Mouse (Mus musculus): ENCODE data around the gene Trp53bp2. TPM values are rescaled to one million over a fixed set of nuclear protein-coding genes. Genes with fewer than 3 reads are reported as not detected.

The Trp53bp2 gene
- polyA plus RNA-seq (2016; fragmentation: Nextera tagmentation; extraction: Ambion mirVana): 24.2 and 25.8 TPM in 2 replicates

- peak within 1 kb of the TSS; percentile 86 for H3K4me3 ChIP-seq
- H3K4me1 ChIP-seq (replicated peaks): peaks cover 46% of the 10 kb centered on the region
- peak; percentile 99 for DNase-seq (ENCODE audit: low spot score)
These were observed at the start of gene Trp53bp2 for GRCm38 (mm10) chr1:182408684-182409327. TSS of gene Trp53bp2 (plus strand) at chr1:182409172.

GRCm38 (mm10) chr1:182362703-182363102 is 46.3 kb upstream of the Trp53bp2 start:
- no peak overlapping the region for H3K27ac ChIP-seq
- H3K36me3 ChIP-seq: no peaks in the 10 kb centered on the region
- whole genome bisulfite sequencing: 96% methylated on average over 5 of the region's 5 CpGs

More at GRCm38 (mm10) chr1:182408684-182409327, at the start of gene Trp53bp2:
- Histone ChIP-seq H3K36me3 (no peaks in the 10 kb centered on the region), H3K27me3 (ENCODE audit: insufficient read depth, poor library complexity, severe bottlenecking) (no peaks in the 10 kb centered on the region), H3K9me3 (no peaks in the 10 kb centered on the region), H3K27ac (peak within 1 kb of the TSS; percentile 99)
- WGBS: under 1% methylated on average over 70 of the region's 71 CpGs

GRCm38 (mm10) chr1:182363683-182364404 is 45.1 kb upstream of the Trp53bp2 start:
- no peak overlapping the region for H3K4me3 ChIP-seq
- H3K36me3 ChIP-seq: no peaks in the 10 kb centered on the region
- DNase-seq (ENCODE audit: low spot score): no peak
- H3K9me3 ChIP-seq: no peaks in the 10 kb centered on the region
- 76% methylated on average over 12 of the region's 12 CpGs for WGBS
- H3K27ac ChIP-seq: no peak overlapping the region
- 0 out of 2 replicates have a peak, but pooled peaks cover 7% of the 10 kb centered on the region for H3K4me1 ChIP-seq (replicated peaks)
- no peaks in the 10 kb centered on the region for H3K27me3 ChIP-seq (ENCODE audit: insufficient read depth, poor library complexity, severe bottlenecking)

More at GRCm38 (mm10) chr1:182362703-182363102, 46.3 kb upstream of the Trp53bp2 start:
- no peak for DNase-seq (ENCODE audit: low spot score)
- Histone ChIP-seq H3K4me1 (replicated peaks) (0 out of 2 replicates have a peak, but pooled peaks cover 2% of the 10 kb centered on the region), H3K27me3 (ENCODE audit: insufficient read depth, poor library complexity, severe bottlenecking) (no peaks in the 10 kb centered on the region), H3K4me3 (no peak overlapping the region), H3K9me3 (no peaks in the 10 kb centered on the region)

GRCm38 (mm10) chr1:182368309-182368708 is 40.7 kb upstream of the Trp53bp2 start:
- no peaks in the 10 kb centered on the region for H3K9me3 ChIP-seq
- H3K4me3 ChIP-seq: no peak overlapping the region
- 81% methylated on average over 7 of the region's 7 CpGs for WGBS
- H3K4me1 ChIP-seq (replicated peaks): 0 out of 2 replicates have a peak, but pooled peaks cover 7% of the 10 kb centered on the region
- no peak for DNase-seq (ENCODE audit: low spot score)
- no peak overlapping the region for H3K27ac ChIP-seq
- no peaks in the 10 kb centered on the region for H3K36me3 ChIP-seq
- no peaks in the 10 kb centered on the region for H3K27me3 ChIP-seq (ENCODE audit: insufficient read depth, poor library complexity, severe bottlenecking)

- H3K4me1 ChIP-seq (replicated peaks): 0 out of 2 replicates have a peak, but pooled peaks cover 8% of the 10 kb centered on the region
- no peaks in the 10 kb centered on the region for H3K36me3 ChIP-seq
- no peak overlapping the region for H3K27ac ChIP-seq
- H3K9me3 ChIP-seq: no peaks in the 10 kb centered on the region
- H3K4me3 ChIP-seq: no peak overlapping the region
- H3K27me3 ChIP-seq (ENCODE audit: insufficient read depth, poor library complexity, severe bottlenecking): no peaks in the 10 kb centered on the region
- 82% methylated on average over 8 of the region's 8 CpGs for WGBS
- DNase-seq (ENCODE audit: low spot score): no peak
These were observed 40.2 kb upstream of the Trp53bp2 start for GRCm38 (mm10) chr1:182368782-182369181.

- Histone ChIP-seq H3K27ac (no peak overlapping the region), H3K9me3 (no peaks in the 10 kb centered on the region), H3K27me3 (ENCODE audit: insufficient read depth, poor library complexity, severe bottlenecking) (no peaks in the 10 kb centered on the region), H3K36me3 (no peaks in the 10 kb centered on the region), H3K4me1 (replicated peaks) (0 out of 2 replicates have a peak, but pooled peaks cover 10% of the 10 kb centered on the region), H3K4me3 (no peak overlapping the region)
- 83% methylated on average over 4 of the region's 4 CpGs for WGBS
- no peak for DNase-seq (ENCODE audit: low spot score)
These were observed 39.5 kb upstream of the Trp53bp2 start for GRCm38 (mm10) chr1:182369435-182369834.

GRCm38 (mm10) chr1:182371891-182372290 is 37.1 kb upstream of the Trp53bp2 start:
- no peaks in the 10 kb centered on the region for H3K36me3 ChIP-seq
- no peaks in the 10 kb centered on the region for H3K9me3 ChIP-seq
- H3K4me3 ChIP-seq: no peak overlapping the region
- no peak for DNase-seq (ENCODE audit: low spot score)
- H3K27ac ChIP-seq: no peak overlapping the region
- no peaks in the 10 kb centered on the region for H3K27me3 ChIP-seq (ENCODE audit: insufficient read depth, poor library complexity, severe bottlenecking)
- 89% methylated on average over 8 of the region's 8 CpGs for WGBS
- 0 out of 2 replicates have a peak, but pooled peaks cover 8% of the 10 kb centered on the region for H3K4me1 ChIP-seq (replicated peaks)

GRCm38 (mm10) chr1:182376221-182376620 is 32.8 kb upstream of the Trp53bp2 start:
- H3K4me1 ChIP-seq (replicated peaks): 0 out of 2 replicates have a peak, but pooled peaks cover 3% of the 10 kb centered on the region
- H3K9me3 ChIP-seq: no peaks in the 10 kb centered on the region
- DNase-seq (ENCODE audit: low spot score): peak; percentile 31
- no peaks in the 10 kb centered on the region for H3K27me3 ChIP-seq (ENCODE audit: insufficient read depth, poor library complexity, severe bottlenecking)
- H3K36me3 ChIP-seq: no peaks in the 10 kb centered on the region
- no peak overlapping the region for H3K27ac ChIP-seq
- no peak overlapping the region for H3K4me3 ChIP-seq
- WGBS: 31% methylated on average over 8 of the region's 8 CpGs

- H3K27ac ChIP-seq: no peak overlapping the region
- WGBS: 92% methylated on average over 7 of the region's 7 CpGs
- DNase-seq (ENCODE audit: low spot score): no peak
- no peak overlapping the region for H3K4me3 ChIP-seq
- H3K9me3 ChIP-seq: no peaks in the 10 kb centered on the region
- H3K27me3 ChIP-seq (ENCODE audit: insufficient read depth, poor library complexity, severe bottlenecking): no peaks in the 10 kb centered on the region
- H3K4me1 ChIP-seq (replicated peaks): 0 out of 2 replicates have a peak, but pooled peaks cover 3% of the 10 kb centered on the region
- no peaks in the 10 kb centered on the region for H3K36me3 ChIP-seq
These were observed 32.1 kb upstream of the Trp53bp2 start for GRCm38 (mm10) chr1:182376826-182377225.

GRCm38 (mm10) chr1:182377519-182377918 is 31.5 kb upstream of the Trp53bp2 start:
- Histone ChIP-seq H3K4me1 (replicated peaks) (0 out of 2 replicates have a peak, but pooled peaks cover 3% of the 10 kb centered on the region), H3K36me3 (no peaks in the 10 kb centered on the region), H3K4me3 (no peak overlapping the region), H3K9me3 (no peaks in the 10 kb centered on the region), H3K27ac (no peak overlapping the region), H3K27me3 (ENCODE audit: insufficient read depth, poor library complexity, severe bottlenecking) (no peaks in the 10 kb centered on the region)
- no peak for DNase-seq (ENCODE audit: low spot score)
- WGBS: 86% methylated on average over 6 of the region's 6 CpGs

GRCm38 (mm10) chr1:182378205-182378835 is 30.7 kb upstream of the Trp53bp2 start:
- peaks cover 7% of the 10 kb centered on the region; the same call in 1 of the 2 replicates for H3K4me1 ChIP-seq (replicated peaks)
- H3K27ac ChIP-seq: no peak overlapping the region
- WGBS: 84% methylated on average over 11 of the region's 11 CpGs
- H3K9me3 ChIP-seq: no peaks in the 10 kb centered on the region
- no peaks in the 10 kb centered on the region for H3K27me3 ChIP-seq (ENCODE audit: insufficient read depth, poor library complexity, severe bottlenecking)
- H3K4me3 ChIP-seq: no peak overlapping the region
- no peak for DNase-seq (ENCODE audit: low spot score)
- no peaks in the 10 kb centered on the region for H3K36me3 ChIP-seq

GRCm38 (mm10) chr1:182378876-182379275 is 30.1 kb upstream of the Trp53bp2 start:
- Histone ChIP-seq H3K36me3 (no peaks in the 10 kb centered on the region), H3K27ac (no peak overlapping the region), H3K4me1 (replicated peaks) (peaks cover 4% of the 10 kb centered on the region; the same call in 1 of the 2 replicates), H3K4me3 (no peak overlapping the region), H3K9me3 (no peaks in the 10 kb centered on the region), H3K27me3 (ENCODE audit: insufficient read depth, poor library complexity, severe bottlenecking) (no peaks in the 10 kb centered on the region)
- WGBS: 90% methylated on average over 7 of the region's 7 CpGs
- DNase-seq (ENCODE audit: low spot score): no peak
